Mouse (Mus musculus): ENCODE results near the gene Trhr2. TPM values are rescaled to one million over a fixed set of nuclear protein-coding genes. Genes with fewer than 3 reads are reported as not detected.
"Not testable (repeated sequence)": the region's sequence is repeated elsewhere in the genome, so short reads cannot be mapped to it uniquely, and the experiment has no call there.

The Trhr2 gene
- polyA plus RNA-seq, 1 experiment from 2014 or later = not detected

GRCm38 (mm10) chr8:122330446-122331133 is 30.0 kb downstream of the Trhr2 start:
- peak overlapping the region; percentile 56 for H3K9ac ChIP-seq
- H3K4me1 ChIP-seq (replicated peaks) = peaks cover 79% of the 10 kb centered on the region
- peaks cover 97% of the 10 kb centered on the region for H3K36me3 ChIP-seq (replicated peaks)
- peak overlapping the region; percentile 28 for H3K4me3 ChIP-seq (replicated peaks)
- no peaks in the 10 kb centered on the region for H3K27me3 ChIP-seq
- WGBS (ENCODE audit: insufficient replicate concordance) = 50% methylated on average over 12 of the region's 12 CpGs
- H3K27ac ChIP-seq (replicated peaks) = peak overlapping the region; percentile 95
- peak overlapping the region; percentile 57 for H3K4me2 ChIP-seq
- peaks cover 5% of the 10 kb centered on the region for H3K9me3 ChIP-seq (replicated peaks)
- peak; percentile 70 for ATAC-seq (ENCODE audit: insufficient read depth)

GRCm38 (mm10) chr8:122329553-122330239 is 30.9 kb downstream of the Trhr2 start:
- H3K36me3 ChIP-seq (replicated peaks) = peaks cover 97% of the 10 kb centered on the region
- 33% methylated on average over 22 of the region's 22 CpGs for WGBS (ENCODE audit: insufficient replicate concordance)
- peak overlapping the region; percentile 95 for H3K27ac ChIP-seq (replicated peaks)
- peak overlapping the region; percentile 57 for H3K4me2 ChIP-seq
- H3K9me3 ChIP-seq (replicated peaks) = no peaks in the 10 kb centered on the region
- peak overlapping the region; percentile 28 for H3K4me3 ChIP-seq (replicated peaks)
- H3K27me3 ChIP-seq = no peaks in the 10 kb centered on the region
- ATAC-seq (ENCODE audit: insufficient read depth) = peak; percentile 50
- peaks cover 88% of the 10 kb centered on the region for H3K4me1 ChIP-seq (replicated peaks)
- peak overlapping the region; percentile 56 for H3K9ac ChIP-seq

- no peak for ATAC-seq (ENCODE audit: insufficient read depth)
- WGBS (ENCODE audit: insufficient replicate concordance) = 60% methylated on average over 8 of the region's 8 CpGs
- H3K9ac ChIP-seq = peak overlapping the region; percentile 56; the same call in 1 of the 2 replicates
- H3K4me1 ChIP-seq (replicated peaks) = peaks cover 94% of the 10 kb centered on the region
- no peaks in the 10 kb centered on the region for H3K9me3 ChIP-seq (replicated peaks)
- peak overlapping the region; percentile 95 for H3K27ac ChIP-seq (replicated peaks)
- 0 out of 2 replicates have a peak overlapping the region, but pooled peaks have one; percentile 28 for H3K4me3 ChIP-seq (replicated peaks)
- H3K36me3 ChIP-seq (replicated peaks) = peaks cover 97% of the 10 kb centered on the region
- H3K27me3 ChIP-seq = no peaks in the 10 kb centered on the region
- H3K4me2 ChIP-seq = peak overlapping the region; percentile 57
Measured at GRCm38 (mm10) chr8:122329072-122329471, 31.5 kb downstream of the Trhr2 start.

GRCm38 (mm10) chr8:122326114-122326542 is 34.4 kb downstream of the Trhr2 start:
- H3K4me1 ChIP-seq (replicated peaks) = peaks cover 100% of the 10 kb centered on the region
- no peak for ATAC-seq (ENCODE audit: insufficient read depth)
- H3K36me3 ChIP-seq (replicated peaks) = peaks cover 87% of the 10 kb centered on the region
- 19% methylated on average over 14 of the region's 14 CpGs for WGBS (ENCODE audit: insufficient replicate concordance)
- peak overlapping the region; percentile 95 for H3K27ac ChIP-seq (replicated peaks)
- peak overlapping the region; percentile 2 for H3K4me3 ChIP-seq (replicated peaks)
- no peaks in the 10 kb centered on the region for H3K27me3 ChIP-seq
- no peaks in the 10 kb centered on the region for H3K9me3 ChIP-seq (replicated peaks)
- peak overlapping the region; percentile 67 for H3K4me2 ChIP-seq
- H3K9ac ChIP-seq = peak overlapping the region; percentile 48

- Histone ChIP-seq H3K9ac (peak overlapping the region; percentile 25), H3K27ac (replicated peaks) (peak overlapping the region; percentile 95), H3K4me1 (replicated peaks) (peaks cover 100% of the 10 kb centered on the region), H3K27me3 (no peaks in the 10 kb centered on the region), H3K9me3 (replicated peaks) (no peaks in the 10 kb centered on the region), H3K4me3 (replicated peaks) (no peak overlapping the region), H3K36me3 (replicated peaks) (peaks cover 87% of the 10 kb centered on the region), H3K4me2 (peak overlapping the region; percentile 67)
- ATAC-seq (ENCODE audit: insufficient read depth) = no peak
- 55% methylated on average over 2 of the region's 2 CpGs for WGBS (ENCODE audit: insufficient replicate concordance)
Measured at GRCm38 (mm10) chr8:122325196-122325595, 35.4 kb downstream of the Trhr2 start.

- H3K27ac ChIP-seq (replicated peaks) = peak overlapping the region; percentile 95
- peak overlapping the region; percentile 71 for H3K9ac ChIP-seq
- H3K4me2 ChIP-seq = peak overlapping the region; percentile 67
- H3K4me3 ChIP-seq (replicated peaks) = peak overlapping the region; percentile 18
- WGBS (ENCODE audit: insufficient replicate concordance) = 2% methylated on average over 13 of the region's 13 CpGs
- ATAC-seq (ENCODE audit: insufficient read depth); H3K27me3 ChIP-seq; H3K9me3 ChIP-seq (replicated peaks): not testable (repeated sequence)
- H3K4me1 ChIP-seq (replicated peaks) = peaks cover 100% of the 10 kb centered on the region
- peaks cover 89% of the 10 kb centered on the region for H3K36me3 ChIP-seq (replicated peaks)
Measured at GRCm38 (mm10) chr8:122323951-122324402, 36.6 kb downstream of the Trhr2 start.

GRCm38 (mm10) chr8:122322792-122323191 is 37.8 kb downstream of the Trhr2 start:
- WGBS (ENCODE audit: insufficient replicate concordance) = 10% methylated on average over 11 of the region's 11 CpGs
- no peaks in the 10 kb centered on the region for H3K9me3 ChIP-seq (replicated peaks)
- no peaks in the 10 kb centered on the region for H3K27me3 ChIP-seq
- peak overlapping the region; percentile 95 for H3K27ac ChIP-seq (replicated peaks)
- peak; percentile 23 for ATAC-seq (ENCODE audit: insufficient read depth)
- H3K9ac ChIP-seq = peak overlapping the region; percentile 71
- H3K4me3 ChIP-seq (replicated peaks) = peak overlapping the region; percentile 38
- H3K36me3 ChIP-seq (replicated peaks) = peaks cover 87% of the 10 kb centered on the region
- peak overlapping the region; percentile 67 for H3K4me2 ChIP-seq
- peaks cover 100% of the 10 kb centered on the region for H3K4me1 ChIP-seq (replicated peaks)

GRCm38 (mm10) chr8:122322126-122322525 is 38.4 kb downstream of the Trhr2 start:
- Histone ChIP-seq H3K27me3 (no peaks in the 10 kb centered on the region), H3K4me3 (replicated peaks) (peak overlapping the region; percentile 38), H3K9me3 (replicated peaks) (no peaks in the 10 kb centered on the region), H3K9ac (peak overlapping the region; percentile 71), H3K4me1 (replicated peaks) (peaks cover 100% of the 10 kb centered on the region), H3K36me3 (replicated peaks) (peaks cover 87% of the 10 kb centered on the region), H3K27ac (replicated peaks) (peak overlapping the region; percentile 95), H3K4me2 (peak overlapping the region; percentile 67)
- no peak for ATAC-seq (ENCODE audit: insufficient read depth)
- WGBS (ENCODE audit: insufficient replicate concordance) = 28% methylated on average over 7 of the region's 7 CpGs

GRCm38 (mm10) chr8:122321455-122321921 is 39.1 kb downstream of the Trhr2 start:
- Histone ChIP-seq H3K4me1 (replicated peaks) (peaks cover 100% of the 10 kb centered on the region), H3K9ac (peak overlapping the region; percentile 71), H3K4me2 (peak overlapping the region; percentile 67), H3K27me3 (no peaks in the 10 kb centered on the region), H3K9me3 (replicated peaks) (no peaks in the 10 kb centered on the region), H3K36me3 (replicated peaks) (peaks cover 87% of the 10 kb centered on the region), H3K4me3 (replicated peaks) (peak overlapping the region; percentile 38), H3K27ac (replicated peaks) (peak overlapping the region; percentile 95)
- 15% methylated on average over 10 of the region's 10 CpGs for WGBS (ENCODE audit: insufficient replicate concordance)
- ATAC-seq (ENCODE audit: insufficient read depth) = peak; percentile 85

GRCm38 (mm10) chr8:122320541-122320940 is 40.0 kb downstream of the Trhr2 start:
- Histone ChIP-seq H3K27ac (replicated peaks) (peak overlapping the region; percentile 95), H3K4me3 (replicated peaks) (peak overlapping the region; percentile 38; the same call in 1 of the 2 replicates), H3K4me2 (peak overlapping the region; percentile 67), H3K27me3 (no peaks in the 10 kb centered on the region), H3K9me3 (replicated peaks) (no peaks in the 10 kb centered on the region), H3K4me1 (replicated peaks) (peaks cover 100% of the 10 kb centered on the region), H3K36me3 (replicated peaks) (peaks cover 87% of the 10 kb centered on the region), H3K9ac (peak overlapping the region; percentile 71)
- WGBS (ENCODE audit: insufficient replicate concordance) = 49% methylated on average over 3 of the region's 3 CpGs
- no peak for ATAC-seq (ENCODE audit: insufficient read depth)

- 20% methylated on average over 7 of the region's 7 CpGs for WGBS (ENCODE audit: insufficient replicate concordance)
- no peaks in the 10 kb centered on the region for H3K9me3 ChIP-seq (replicated peaks)
- H3K4me1 ChIP-seq (replicated peaks) = peaks cover 100% of the 10 kb centered on the region
- peak overlapping the region; percentile 95 for H3K27ac ChIP-seq (replicated peaks)
- peaks cover 87% of the 10 kb centered on the region for H3K36me3 ChIP-seq (replicated peaks)
- no peak for ATAC-seq (ENCODE audit: insufficient read depth)
- peak overlapping the region; percentile 67 for H3K4me2 ChIP-seq
- no peaks in the 10 kb centered on the region for H3K27me3 ChIP-seq
- H3K4me3 ChIP-seq (replicated peaks) = no peak overlapping the region
- peak overlapping the region; percentile 71 for H3K9ac ChIP-seq
Measured at GRCm38 (mm10) chr8:122319708-122320075, 40.9 kb downstream of the Trhr2 start.

Data from liver, embryonic 15.5 days (tissue).